ENCODE assay signal across 18 mouse cellular contexts in the genomic region with DNA sequence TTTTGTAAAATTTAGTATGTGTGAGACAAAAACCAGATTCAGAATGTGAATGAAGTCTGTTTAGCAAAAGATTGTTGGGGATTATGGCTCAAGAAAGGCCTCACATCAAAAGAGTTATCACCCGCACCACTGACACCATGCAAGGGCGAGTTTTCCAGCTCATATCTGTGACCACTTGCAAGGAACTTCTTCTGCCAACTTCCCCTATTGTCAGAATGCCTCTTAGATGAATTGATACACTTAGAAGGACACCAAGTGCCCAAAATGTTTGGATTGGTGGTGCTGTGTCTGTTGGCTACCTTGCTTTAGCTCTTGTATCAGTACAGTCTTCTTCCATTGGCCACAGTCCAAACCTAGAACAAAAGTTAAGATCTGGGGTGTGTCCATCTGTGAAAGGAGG. TPM values are rescaled to one million over a fixed set of nuclear protein-coding genes. Genes with fewer than 3 reads are reported as not detected.
DNase-seq lines count a peak whose midpoint lies in the region; ATAC-seq and TF ChIP-seq lines count a peak whose summit lies in the region.
"Had no signal": no experiment of that assay in that cellular context is flagged by ENCODE, and none has a peak within 500 bp of the region (broad histone marks: within the 10 kb centered on the region; RNA-seq: fewer than 3 reads in every experiment).

No protein-coding gene starts in this region.

- H3K27ac ChIP-seq in forebrain, embryonic 15.5 days (replicated peaks): peak overlapping the region; percentile 66
- no peak overlapping the region for H3K27ac ChIP-seq in forebrain, postnatal 0 days (ENCODE audit: low read depth, low read length)
- H3K27ac ChIP-seq in MEL (ENCODE audit: control insufficient read depth, low read depth, low read length): no peak overlapping the region
- H3K27ac ChIP-seq: embryonic facial prominence, embryonic 13.5 days; embryonic facial prominence, embryonic 15.5 days had no signal

- H3K4me3 ChIP-seq in forebrain, embryonic 15.5 days: no peak overlapping the region
- no peak overlapping the region for H3K4me3 ChIP-seq in forebrain, postnatal 0 days (ENCODE audit: low read depth, low read length)
- H3K4me3 ChIP-seq in MEL (ENCODE audit: control insufficient read depth in 1 of 2, insufficient read depth in 1 of 2, low read depth in 2 of 2, low read length in 2 of 2): no peak overlapping the region
- H3K4me3 ChIP-seq: embryonic facial prominence, embryonic 13.5 days; embryonic facial prominence, embryonic 15.5 days; erythroblast, embryonic 14.5 days had no signal

- DNase-seq in forebrain, postnatal 0 days: no peak
- DNase-seq in MEL (ENCODE audit: low read depth, low spot score) (peak; percentile 57), MEL-GATA-1-ER (ENCODE audit: extremely low read depth, low read depth) (peak; percentile 15)
- DNase-seq in right cerebral cortex, postnatal 36 days (ENCODE audit: low spot score in 2 of 2): no peak
- DNase-seq: adrenal gland, adult 2 months; adrenal gland, postnatal 10 days; adrenal gland, postnatal 25 days; cerebellum, adult 11 months; cerebellum, adult 18-20 months; cerebellum, adult 8-10 months; cerebellum, adult 9-11 months; cerebellum, postnatal 14 days; cerebellum, postnatal 36 days; embryo, embryonic 11 days had no signal

- no peak for ATAC-seq in forebrain, embryonic 15.5 days (replicated peaks)
- no peak for ATAC-seq in forebrain, postnatal 0 days

- no peaks in the 10 kb centered on the region for H3K79me2 ChIP-seq in MEL (ENCODE audit: control insufficient read depth, insufficient read depth, low read length, poor library complexity)

- H3K27me3 ChIP-seq in forebrain, embryonic 15.5 days: no peaks in the 10 kb centered on the region
- H3K27me3 ChIP-seq in forebrain, postnatal 0 days (ENCODE audit: insufficient read depth, low read length): no peaks in the 10 kb centered on the region
- no peaks in the 10 kb centered on the region for H3K27me3 ChIP-seq in MEL (ENCODE audit: control insufficient read depth in 1 of 2, insufficient read depth in 2 of 2, low read length in 2 of 2)
- H3K27me3 ChIP-seq: embryonic facial prominence, embryonic 15.5 days had no signal

- H3K4me2 ChIP-seq in forebrain, embryonic 15.5 days (replicated peaks): no peak overlapping the region
- H3K4me2 ChIP-seq in forebrain, postnatal 0 days (ENCODE audit: low read depth): no peak overlapping the region
- H3K4me2 ChIP-seq: embryonic facial prominence, embryonic 13.5 days; embryonic facial prominence, embryonic 15.5 days had no signal

- H3K36me3 ChIP-seq in forebrain, embryonic 15.5 days: no peaks in the 10 kb centered on the region
- H3K36me3 ChIP-seq in forebrain, postnatal 0 days (ENCODE audit: insufficient read depth): no peaks in the 10 kb centered on the region
- H3K36me3 ChIP-seq in MEL (ENCODE audit: control insufficient read depth in 1 of 2, insufficient read depth in 2 of 2, low read length in 2 of 2): peaks cover 1 to 14% of the 10 kb centered on the region in 2 experiments
- H3K36me3 ChIP-seq: embryonic facial prominence, embryonic 13.5 days; embryonic facial prominence, embryonic 15.5 days had no signal

- TF ChIP-seq CTCF in forebrain, postnatal 0 days (IDR thresholded peaks at IDR 0.05; ENCODE audit: low read depth): no peak
- TF ChIP-seq CTCF in MEL (IDR thresholded peaks at IDR 0.05 in 2 of 3, conservative IDR thresholded peaks at IDR 0.05 in 1 of 3; ENCODE audit: control insufficient read depth in 1 of 3, insufficient read depth in 1 of 3, low read depth in 2 of 3, low read length in 3 of 3, poor library complexity in 1 of 3, severe bottlenecking in 1 of 3): no peak

- H3K9ac ChIP-seq in forebrain, embryonic 15.5 days (replicated peaks): no peak overlapping the region
- H3K9ac ChIP-seq in forebrain, postnatal 0 days: no peak overlapping the region
- no peak overlapping the region for H3K9ac ChIP-seq in MEL (ENCODE audit: control insufficient read depth, low read depth, low read length, poor library complexity, severe bottlenecking)
- H3K9ac ChIP-seq: embryonic facial prominence, embryonic 13.5 days; embryonic facial prominence, embryonic 15.5 days had no signal

- H3K9me3 ChIP-seq in forebrain, embryonic 15.5 days: no peaks in the 10 kb centered on the region
- H3K9me3 ChIP-seq in forebrain, postnatal 0 days (ENCODE audit: low read length): no peaks in the 10 kb centered on the region
- no peaks in the 10 kb centered on the region for H3K9me3 ChIP-seq in MEL (replicated peaks; ENCODE audit: insufficient read depth, low read length)
- H3K9me3 ChIP-seq: embryonic facial prominence, embryonic 13.5 days; embryonic facial prominence, embryonic 15.5 days had no signal

- no peak for TF ChIP-seq RAD21 in MEL (IDR thresholded peaks at IDR 0.05; ENCODE audit: low read depth, low read length)

- H3K4me1 ChIP-seq in forebrain, embryonic 15.5 days: peaks cover 56% of the 10 kb centered on the region
- H3K4me1 ChIP-seq in forebrain, postnatal 0 days (ENCODE audit: insufficient read depth): no peaks in the 10 kb centered on the region; the same call in 1 of the 2 replicates
- H3K4me1 ChIP-seq in MEL (ENCODE audit: control insufficient read depth in 1 of 2, insufficient read depth in 2 of 2, low read length in 2 of 2): peaks cover 6 to 9% of the 10 kb centered on the region in 2 experiments

- WGBS in forebrain, embryonic 15.5 days: 63% methylated on average over 2 of the region's 2 CpGs
- 56% methylated on average over 2 of the region's 2 CpGs for WGBS in forebrain, postnatal 0 days

- TF ChIP-seq EP300 in MEL (IDR thresholded peaks at IDR 0.05; ENCODE audit: low read depth in 1 of 2, low read length in 2 of 2): peak in 1 of 2 experiments; percentile 52; a peak in 1 of 4 replicates

- TF ChIP-seq POLR2A in MEL (IDR thresholded peaks at IDR 0.05; ENCODE audit: control insufficient read depth in 1 of 2, insufficient read depth in 1 of 2, low read depth in 1 of 2, low read length in 2 of 2, poor library complexity in 1 of 2): no peak

TF ChIP-seq in MEL, 35 proteins besides CTCF, POLR2A, EP300 and RAD21:
- TF ChIP-seq MAX (IDR thresholded peaks at IDR 0.05; ENCODE audit: low read length) (no peak), TBP (IDR thresholded peaks at IDR 0.05; ENCODE audit: low read depth, low read length) (peak; percentile 40; the same call in 1 of the 2 replicates), HCFC1 (IDR thresholded peaks at IDR 0.05; ENCODE audit: low read depth, low read length) (no peak), CHD1 (IDR thresholded peaks at IDR 0.05; ENCODE audit: low read depth, low read length) (no peak), GATA1 (IDR thresholded peaks at IDR 0.05; ENCODE audit: low read depth, low read length) (peak; percentile 30; the same call in 1 of the 2 replicates)

RNA-seq across cellular contexts. Expression of a gene that starts 52.2 kb away (rescaled TPM):
- 251 and 257 TPM in 2 replicates for polyA plus RNA-seq in forebrain, embryonic 15.5 days (2015; fragmentation: Nextera tagmentation; extraction: Ambion mirVana)
- total RNA-seq in forebrain, postnatal 0 days (2014; rRNA removed): 182 and 195 TPM in 2 replicates
- polyA plus RNA-seq in forebrain, postnatal 0 days (2015; fragmentation: Nextera tagmentation; extraction: Ambion mirVana): 243 and 265 TPM in 2 replicates
- total RNA-seq in MEL (2012; rRNA removed): 217 and 238 TPM in 2 replicates
- 100 to 1,000 TPM in 1 of 2 experiments, not detected in 1; 156 TPM for polyA plus RNA-seq in MEL (2012; ENCODE audit: insufficient read depth in 1 of 2, insufficient read length in 2 of 2, low read depth in 1 of 2, low replicate concordance in 2 of 2, missing spikeins in 1 of 2)

Comparison
In these comparisons a context has a peak if more than half of its experiments do, and no peak if none do; other contexts are left out.
1. DNase-seq: peak in MEL (single experiment) and MEL-GATA-1-ER (single experiment); none in forebrain, postnatal 0 days (single experiment) and right cerebral cortex, postnatal 36 days (0 of 2).